Mouse (Mus musculus): ENCODE data around the gene Gpalpp1. TPM values are rescaled to one million over a fixed set of nuclear protein-coding genes. Genes with fewer than 3 reads are reported as not detected.

Gene Gpalpp1
- polyA plus RNA-seq, 1 experiment: 5.5 TPM

DNA sequence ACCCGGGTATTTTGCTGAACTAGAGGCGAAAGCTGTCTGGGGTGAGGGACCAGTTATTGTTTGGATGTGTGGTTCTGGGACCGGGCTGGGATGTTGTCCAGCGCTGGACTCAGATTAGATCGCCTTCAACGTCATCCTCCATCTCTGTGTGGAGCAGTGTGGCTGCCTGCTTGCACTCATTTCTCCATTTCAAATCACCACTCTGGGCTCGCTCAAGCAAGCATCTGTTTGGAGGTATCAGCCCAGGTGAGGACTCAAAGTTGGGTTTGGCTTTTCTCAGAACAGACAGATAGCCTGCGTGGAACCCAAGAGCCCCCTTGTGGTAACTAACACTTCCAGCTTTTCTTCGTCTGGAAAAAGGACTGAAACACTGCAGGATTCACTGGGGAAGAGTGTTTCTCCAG lies 33.5 kb downstream of the Gpalpp1 start:
- WGBS: 47% methylated on average over 9 of the region's 9 CpGs
- no peaks in the 10 kb centered on the region for H3K4me1 ChIP-seq (ENCODE audit: control insufficient read depth, insufficient read depth, low read length)
- peak; percentile 51 for DNase-seq

DNA sequence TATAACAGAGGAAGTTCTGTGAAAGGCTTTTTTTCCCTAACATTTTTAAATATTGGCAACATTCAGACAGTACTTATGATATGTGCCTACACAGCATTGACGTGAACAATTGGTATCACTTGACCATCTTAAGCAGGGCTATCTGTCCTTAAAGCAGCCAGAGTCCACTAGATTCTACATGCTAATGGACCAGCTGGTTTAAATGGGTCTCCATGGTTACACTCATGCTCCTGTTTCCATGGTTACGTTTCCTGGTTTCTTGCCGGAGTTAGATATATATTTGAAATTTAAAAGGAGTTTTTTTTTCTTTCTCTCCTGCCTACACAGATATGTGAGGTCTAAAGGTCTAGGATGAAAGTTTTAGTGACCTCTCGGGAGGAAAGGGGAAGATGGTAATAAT lies 34.0 kb downstream of the Gpalpp1 start:
- Histone ChIP-seq H3K27ac (ENCODE audit: insufficient read depth, low read depth, low read length) (no peak overlapping the region), H3K36me3 (ENCODE audit: control insufficient read depth, insufficient read depth, low read length) (no peaks in the 10 kb centered on the region), H3K4me1 (ENCODE audit: control insufficient read depth, insufficient read depth, low read length) (no peaks in the 10 kb centered on the region), H3K27me3 (replicated peaks; ENCODE audit: control insufficient read depth, insufficient read depth, low read length) (no peaks in the 10 kb centered on the region), H3K4me3 (ENCODE audit: insufficient read depth, low read depth, low read length) (no peak overlapping the region)
- TF ChIP-seq POLR2A (IDR thresholded peaks at IDR 0.05; ENCODE audit: low read depth, low read length) (no peak), CTCF (conservative IDR thresholded peaks at IDR 0.05; ENCODE audit: insufficient read depth, insufficient read length, low read depth, low read length) (no peak)
- 75% methylated on average over 4 of the region's 4 CpGs for WGBS
- DNase-seq: no peak

More for the DNA sequence above, 33.5 kb downstream of the Gpalpp1 start:
- Histone ChIP-seq H3K4me3 (ENCODE audit: insufficient read depth, low read depth, low read length) (no peak overlapping the region), H3K36me3 (ENCODE audit: control insufficient read depth, insufficient read depth, low read length) (no peaks in the 10 kb centered on the region), H3K27ac (ENCODE audit: insufficient read depth, low read depth, low read length) (no peak overlapping the region), H3K27me3 (replicated peaks; ENCODE audit: control insufficient read depth, insufficient read depth, low read length) (no peaks in the 10 kb centered on the region)
- TF ChIP-seq CTCF (conservative IDR thresholded peaks at IDR 0.05; ENCODE audit: insufficient read depth, insufficient read length, low read depth, low read length) (peak; percentile 71), POLR2A (IDR thresholded peaks at IDR 0.05; ENCODE audit: low read depth, low read length) (no peak)

DNA sequence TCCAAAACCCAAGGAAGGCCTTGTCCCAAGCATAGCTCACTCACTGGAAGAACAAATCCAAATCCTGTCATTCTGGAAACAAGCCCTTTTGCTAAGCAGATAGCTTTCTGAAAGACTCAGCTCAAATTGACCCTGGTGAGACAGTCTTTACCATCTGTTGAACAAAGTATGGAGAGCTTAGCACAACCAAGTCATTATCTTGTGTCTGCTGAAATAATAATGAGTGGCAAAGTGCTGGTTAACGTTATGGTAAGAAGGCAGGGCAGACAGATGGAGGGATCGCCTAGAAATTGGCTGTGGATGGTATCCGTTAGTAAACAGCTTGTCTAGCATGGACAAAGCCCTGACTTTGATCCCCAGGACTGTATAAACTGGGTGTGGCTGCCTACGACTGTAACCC lies 34.8 kb downstream of the Gpalpp1 start:
- Histone ChIP-seq H3K27me3 (replicated peaks; ENCODE audit: control insufficient read depth, insufficient read depth, low read length) (no peaks in the 10 kb centered on the region), H3K36me3 (ENCODE audit: control insufficient read depth, insufficient read depth, low read length) (no peaks in the 10 kb centered on the region), H3K27ac (ENCODE audit: insufficient read depth, low read depth, low read length) (no peak overlapping the region), H3K4me1 (ENCODE audit: control insufficient read depth, insufficient read depth, low read length) (no peaks in the 10 kb centered on the region), H3K4me3 (ENCODE audit: insufficient read depth, low read depth, low read length) (no peak overlapping the region)
- 77% methylated on average over 4 of the region's 4 CpGs for WGBS
- no peak for DNase-seq
- TF ChIP-seq POLR2A (IDR thresholded peaks at IDR 0.05; ENCODE audit: low read depth, low read length) (no peak), CTCF (conservative IDR thresholded peaks at IDR 0.05; ENCODE audit: insufficient read depth, insufficient read length, low read depth, low read length) (no peak)

DNA sequence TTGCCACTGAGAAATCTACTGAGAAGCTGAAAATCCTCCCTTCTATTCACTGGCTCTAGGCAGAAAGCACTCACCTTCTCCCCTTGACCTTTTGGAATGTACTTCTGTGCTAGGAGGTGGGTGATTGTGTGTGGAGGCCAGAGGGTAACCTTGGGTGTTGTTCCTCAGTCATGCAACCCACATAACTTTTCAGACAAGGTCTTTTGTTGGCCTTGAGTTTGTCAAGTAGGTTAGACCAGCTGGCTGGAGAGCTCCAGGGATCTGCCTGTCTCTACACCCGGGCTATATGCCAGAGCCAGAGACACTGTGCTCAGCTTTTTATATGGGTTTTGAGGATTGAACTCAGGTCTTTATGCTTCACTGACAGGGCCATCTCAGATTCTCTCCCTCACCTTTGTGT lies 36.4 kb downstream of the Gpalpp1 start:
- Histone ChIP-seq H3K36me3 (ENCODE audit: control insufficient read depth, insufficient read depth, low read length) (no peaks in the 10 kb centered on the region), H3K27ac (ENCODE audit: insufficient read depth, low read depth, low read length) (no peak overlapping the region), H3K27me3 (replicated peaks; ENCODE audit: control insufficient read depth, insufficient read depth, low read length) (no peaks in the 10 kb centered on the region), H3K4me3 (ENCODE audit: insufficient read depth, low read depth, low read length) (no peak overlapping the region), H3K4me1 (ENCODE audit: control insufficient read depth, insufficient read depth, low read length) (no peaks in the 10 kb centered on the region)
- DNase-seq: no peak
- WGBS: 81% methylated on average over 1 of the region's 1 CpGs
- no peak for TF ChIP-seq CTCF (conservative IDR thresholded peaks at IDR 0.05; ENCODE audit: insufficient read depth, insufficient read length, low read depth, low read length)
- no peak for TF ChIP-seq POLR2A (IDR thresholded peaks at IDR 0.05; ENCODE audit: low read depth, low read length)

DNA sequence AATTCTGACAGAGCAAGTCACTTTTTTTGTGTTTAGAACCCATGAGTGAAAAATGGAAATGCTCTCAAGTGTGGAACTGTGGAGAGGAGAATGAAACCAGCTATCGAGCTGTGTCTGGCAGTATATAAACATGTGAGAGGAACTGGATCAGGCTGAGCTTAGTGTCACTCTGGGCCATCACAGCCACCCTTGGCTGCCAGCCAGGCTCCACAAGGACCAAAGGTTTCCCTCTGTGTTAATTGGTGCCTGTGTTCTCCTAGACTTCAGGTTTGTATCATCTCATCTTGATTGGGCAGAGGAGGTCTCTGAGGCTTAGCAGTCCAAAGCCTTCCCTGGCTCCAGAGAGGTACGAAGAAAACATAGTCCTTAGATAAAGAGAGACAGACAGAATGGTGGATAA lies 37.9 kb downstream of the Gpalpp1 start:
- DNase-seq: peak; percentile 54
- WGBS: 54% methylated on average over 2 of the region's 2 CpGs
- Histone ChIP-seq H3K27me3 (replicated peaks; ENCODE audit: control insufficient read depth, insufficient read depth, low read length) (no peaks in the 10 kb centered on the region), H3K4me3 (ENCODE audit: insufficient read depth, low read depth, low read length) (no peak overlapping the region), H3K27ac (ENCODE audit: insufficient read depth, low read depth, low read length) (no peak overlapping the region), H3K36me3 (ENCODE audit: control insufficient read depth, insufficient read depth, low read length) (no peaks in the 10 kb centered on the region), H3K4me1 (ENCODE audit: control insufficient read depth, insufficient read depth, low read length) (no peaks in the 10 kb centered on the region)
- TF ChIP-seq POLR2A (IDR thresholded peaks at IDR 0.05; ENCODE audit: low read depth, low read length) (no peak), CTCF (conservative IDR thresholded peaks at IDR 0.05; ENCODE audit: insufficient read depth, insufficient read length, low read depth, low read length) (no peak)

DNA sequence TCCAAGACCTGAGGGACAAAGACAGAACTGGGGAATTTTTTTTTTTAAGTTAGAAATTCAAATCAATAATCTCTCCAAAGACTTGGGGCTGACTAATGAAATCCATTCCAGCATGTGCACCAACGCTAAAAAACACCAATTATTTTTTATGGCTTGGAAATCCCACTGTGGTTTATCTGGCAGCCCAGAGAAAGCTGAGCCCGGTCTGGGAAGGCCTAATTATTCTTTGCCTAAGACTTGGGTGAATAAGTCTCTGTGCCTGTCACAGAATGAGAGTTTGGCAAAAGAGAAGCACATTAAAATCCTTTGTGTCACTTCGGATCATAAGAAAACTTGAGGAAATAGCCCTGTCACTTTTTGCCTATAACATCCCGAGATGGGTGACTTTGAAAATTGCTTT lies 41.3 kb downstream of the Gpalpp1 start:
- H3K27me3 ChIP-seq (replicated peaks; ENCODE audit: control insufficient read depth, insufficient read depth, low read length): no peaks in the 10 kb centered on the region
- no peak overlapping the region for H3K4me3 ChIP-seq (ENCODE audit: insufficient read depth, low read depth, low read length)
- no peaks in the 10 kb centered on the region for H3K36me3 ChIP-seq (ENCODE audit: control insufficient read depth, insufficient read depth, low read length)
- H3K4me1 ChIP-seq (ENCODE audit: control insufficient read depth, insufficient read depth, low read length): no peaks in the 10 kb centered on the region
- H3K27ac ChIP-seq (ENCODE audit: insufficient read depth, low read depth, low read length): no peak overlapping the region
- 73% methylated on average over 4 of the region's 4 CpGs for WGBS
- no peak for TF ChIP-seq POLR2A (IDR thresholded peaks at IDR 0.05; ENCODE audit: low read depth, low read length)
- no peak for TF ChIP-seq CTCF (conservative IDR thresholded peaks at IDR 0.05; ENCODE audit: insufficient read depth, insufficient read length, low read depth, low read length)
- DNase-seq: no peak

DNA sequence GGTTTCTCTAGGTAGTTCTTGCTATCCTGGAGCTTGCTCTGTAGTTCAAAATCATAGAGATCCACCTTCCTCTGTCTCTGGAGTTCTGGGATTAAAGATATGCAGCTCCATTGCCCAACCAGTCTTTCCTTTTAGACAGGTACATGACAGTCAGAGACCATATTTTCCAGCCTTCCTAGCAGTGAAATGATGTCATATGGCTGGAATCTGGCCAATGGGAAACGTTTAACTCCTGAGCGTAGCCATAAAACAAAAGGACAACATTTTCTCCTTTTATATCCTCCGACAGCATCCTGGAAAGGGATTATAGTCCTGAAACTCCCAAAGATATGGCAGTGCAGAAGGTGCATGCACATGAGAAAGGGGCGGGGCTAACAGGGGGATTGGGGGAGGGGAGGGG lies 42.3 kb downstream of the Gpalpp1 start:
- no peaks in the 10 kb centered on the region for H3K4me1 ChIP-seq (ENCODE audit: control insufficient read depth, insufficient read depth, low read length)
- no peak overlapping the region for H3K27ac ChIP-seq (ENCODE audit: insufficient read depth, low read depth, low read length)
- no peaks in the 10 kb centered on the region for H3K27me3 ChIP-seq (replicated peaks; ENCODE audit: control insufficient read depth, insufficient read depth, low read length)
- TF ChIP-seq CTCF (conservative IDR thresholded peaks at IDR 0.05; ENCODE audit: insufficient read depth, insufficient read length, low read depth, low read length) (no peak), POLR2A (IDR thresholded peaks at IDR 0.05; ENCODE audit: low read depth, low read length) (no peak)
- no peaks in the 10 kb centered on the region for H3K36me3 ChIP-seq (ENCODE audit: control insufficient read depth, insufficient read depth, low read length)
- DNase-seq: no peak
- H3K4me3 ChIP-seq (ENCODE audit: insufficient read depth, low read depth, low read length): no peak overlapping the region
- 54% methylated on average over 4 of the region's 4 CpGs for WGBS

DNA sequence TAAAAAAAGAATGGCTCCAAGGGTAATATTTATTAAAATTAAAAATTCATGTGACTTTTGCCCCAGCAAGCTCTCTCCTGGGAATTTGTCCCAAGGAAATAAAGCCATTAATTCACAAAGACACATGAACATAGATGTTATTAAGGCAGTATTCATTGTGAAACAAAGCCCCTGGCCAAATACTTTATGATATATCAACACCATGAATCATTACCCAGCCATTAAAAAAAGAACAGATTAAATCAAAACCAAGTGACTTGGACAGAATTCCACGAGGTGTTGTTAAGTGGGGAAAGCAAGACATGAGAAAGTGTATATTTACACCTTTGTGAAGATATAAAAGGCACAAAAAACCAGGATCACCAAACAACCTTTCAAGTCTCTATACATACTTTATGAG lies 43.3 kb downstream of the Gpalpp1 start:
- Histone ChIP-seq H3K27ac (ENCODE audit: insufficient read depth, low read depth, low read length) (no peak overlapping the region), H3K4me1 (ENCODE audit: control insufficient read depth, insufficient read depth, low read length) (no peaks in the 10 kb centered on the region), H3K4me3 (ENCODE audit: insufficient read depth, low read depth, low read length) (no peak overlapping the region), H3K36me3 (ENCODE audit: control insufficient read depth, insufficient read depth, low read length) (no peaks in the 10 kb centered on the region), H3K27me3 (replicated peaks; ENCODE audit: control insufficient read depth, insufficient read depth, low read length) (no peaks in the 10 kb centered on the region)
- TF ChIP-seq CTCF (conservative IDR thresholded peaks at IDR 0.05; ENCODE audit: insufficient read depth, insufficient read length, low read depth, low read length) (no peak), POLR2A (IDR thresholded peaks at IDR 0.05; ENCODE audit: low read depth, low read length) (no peak)
- DNase-seq: no peak
- WGBS: 35% methylated on average over 1 of the region's 1 CpGs
